Mouse (Mus musculus) colon, adult 2 months (tissue): Measurements from ENCODE around the gene Lcorl. TPM values are rescaled to one million over a fixed set of nuclear protein-coding genes. Genes with fewer than 3 reads are reported as not detected.

Source experiments
- polyA plus RNA-seq: library from polyadenylated mRNA; depleted of rRNA; stranded (reverse); fragments of >200 nt; gene quantifications from 2 replicates; pipeline ENCODE4 v1.2.3, GENCODE M21; 2012; rRNA removed

Gene Lcorl
- polyA plus RNA-seq: 2.2 and 4.4 TPM in 2 replicates

GRCm38 (mm10) chr5:45857254-45858011 lies at the start of gene Lcorl:
Gene Lcorl (minus strand): TSS chr5:45857615.

GRCm38 (mm10) chr5:45669598-45670279 lies 187.7 kb downstream of the Lcorl start, which contains the start of gene Ncapg:
Gene Ncapg (plus strand): TSS chr5:45669919.

Other genes with a start within 250 kb of the Lcorl start
- 0.22 and 0.29 TPM in 2 replicates for gene Fam184b, start 218.0 kb downstream of the Lcorl start, polyA plus RNA-seq
- 0.82 and 0.87 TPM in 2 replicates for gene Ncapg, start 187.7 kb downstream of the Lcorl start, polyA plus RNA-seq